Mouse (Mus musculus) G1E (cell line): ENCODE measurements around the gene Gm867.

ENCODE experiments used
- CTCF ChIP-seq: IDR thresholded peaks from 2 replicates; pipeline ENCODE4 v1.5.1; 2012; ENCODE audit warnings: low read depth, low read length, inconsistent platforms, mixed read lengths
- GATA1 ChIP-seq: IDR thresholded peaks from 2 replicates; pipeline ENCODE4 v1.6.1; 2012; ENCODE audit warnings: borderline replicate concordance, low read length, inconsistent platforms, mixed read lengths

GRCm38 (mm10) chr10:75942736-75943477 lies 2.4 kb upstream of the Gm867 start, which contains the start of gene Vpreb3:
- TF ChIP-seq GATA1 (no peak), CTCF (no peak)
